Mouse (Mus musculus) heart, embryonic 10.5 days (tissue): Measurements from ENCODE around the gene Smad9. TPM values are rescaled to one million over a fixed set of nuclear protein-coding genes. Genes with fewer than 3 reads are reported as not detected.

ENCODE experiments used
- DNase-seq: peaks from one replicate; pipeline ENCODE4 v3.0.0-alpha.2; 2017; ENCODE audit warnings: low spot score
- H3K27ac ChIP-seq: fragments of 300-500 bp; sonication (generic); 2 replicates; pipeline ENCODE4 v1.5.1; 2016; ENCODE audit warnings: mild to moderate bottlenecking
- H3K27me3 ChIP-seq: fragments of 300-500 bp; sonication (generic); 2 replicates; pipeline ENCODE4 v1.6.1; 2016; ENCODE audit warnings: mild to moderate bottlenecking; ENCODE audit not compliant: poor library complexity, insufficient read depth, severe bottlenecking
- H3K36me3 ChIP-seq: fragments of 300-500 bp; sonication (generic); 2 replicates; pipeline ENCODE4 v1.6.1; 2016; ENCODE audit warnings: mild to moderate bottlenecking, moderate library complexity
- H3K4me1 ChIP-seq: fragments of 300-500 bp; sonication (generic); 2 replicates; pipeline ENCODE4 v1.6.1; 2016; ENCODE audit warnings: mild to moderate bottlenecking
- H3K4me3 ChIP-seq: fragments of 300-500 bp; sonication (generic); 2 replicates; pipeline ENCODE4 v1.5.1; 2016; ENCODE audit warnings: mild to moderate bottlenecking, moderate library complexity
- H3K9me3 ChIP-seq: fragments of 300-500 bp; sonication (generic); 2 replicates; pipeline ENCODE4 v1.6.1; 2016; ENCODE audit warnings: mild to moderate bottlenecking, moderate library complexity
- WGBS: fragments of 180-500 bp; shearing (Covaris S2); methylation state at CpG from one replicate; pipeline ENCODE4 v1.1.7; 2016; 5-methylcytosine and 5-hydroxymethylcytosine counted together
- polyA plus RNA-seq: library from polyadenylated mRNA; unstranded; fragments of >200 nt; fragmentation: Nextera tagmentation; extraction: Ambion mirVana; gene quantifications from 2 replicates; pipeline ENCODE4 v1.2.1, GENCODE M21; 2016

The Smad9 gene
- polyA plus RNA-seq, result 1.2 and 1.9 TPM in 2 replicates

GRCm38 (mm10) chr3:54755145-54756041, at the start of gene Smad9:
Smad9 (plus strand) TSS chr3:54755582.
- Histone ChIP-seq H3K27me3 (peaks cover 10% of the 10 kb centered on the region; the same call in 1 of the 2 replicates), H3K4me3 (peak within 1 kb of the TSS; percentile 74), H3K27ac (peak within 1 kb of the TSS; percentile 90), H3K4me1 (peaks cover 15% of the 10 kb centered on the region), H3K9me3 (no peaks in the 10 kb centered on the region), H3K36me3 (peaks cover 12% of the 10 kb centered on the region)
- under 1% methylated on average over 62 of the region's 66 CpGs for WGBS
- DNase-seq, result peak; percentile 81

DNA sequence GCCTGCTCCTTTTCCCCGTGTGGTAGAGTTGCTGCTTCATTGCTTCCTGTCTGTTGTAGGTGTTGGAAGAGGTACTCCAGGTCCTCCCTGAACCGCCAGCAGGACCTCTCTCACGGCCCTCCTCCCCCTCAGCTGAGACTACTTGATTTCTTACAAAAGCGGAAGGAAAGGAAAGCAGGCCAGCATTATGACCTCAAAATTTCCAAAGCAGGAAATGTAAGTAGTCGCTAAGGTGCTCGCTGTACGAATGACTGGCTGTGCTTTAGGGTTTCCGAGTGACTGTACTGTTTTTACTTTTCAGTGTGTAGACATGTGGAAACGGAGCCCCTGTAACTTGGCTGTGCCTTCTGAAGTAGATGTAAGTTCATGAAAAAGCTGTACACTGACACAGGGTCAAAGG, 46.4 kb upstream of the Smad9 start:
- Histone ChIP-seq H3K27me3 (no peaks in the 10 kb centered on the region), H3K4me1 (no peaks in the 10 kb centered on the region), H3K9me3 (no peaks in the 10 kb centered on the region), H3K27ac (no peak overlapping the region), H3K36me3 (peaks cover 91% of the 10 kb centered on the region), H3K4me3 (no peak overlapping the region)
- 78% methylated on average over 9 of the region's 9 CpGs for WGBS
- no peak for DNase-seq

DNA sequence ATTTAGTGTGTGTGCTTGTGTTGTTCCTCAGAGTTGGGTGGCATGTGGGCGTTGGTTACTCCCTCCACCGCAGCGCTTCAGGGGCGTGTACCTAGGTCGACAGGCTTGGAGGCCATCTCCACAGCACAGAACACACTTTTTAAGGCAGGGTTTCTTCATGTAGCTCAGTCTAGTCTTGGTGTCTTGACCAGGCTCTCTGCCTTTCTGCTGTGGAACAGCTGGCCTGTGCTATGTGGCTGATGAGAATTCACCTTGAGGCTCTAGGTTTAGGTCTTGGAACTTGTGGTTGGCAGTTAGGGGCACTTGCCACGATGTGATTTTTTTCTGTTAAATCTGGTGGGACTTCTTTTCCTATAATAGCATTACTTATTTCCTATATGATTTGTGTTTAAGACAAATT, 41.1 kb upstream of the Smad9 start, which contains the start of gene Gm21958:
Gene Gm21958, minus strand, starts transcription at position 101 of the 400 bp plus-strand sequence.
- WGBS, result 89% methylated on average over 6 of the region's 6 CpGs
- Histone ChIP-seq H3K4me3 (no peak within 1 kb of the TSS), H3K27ac (no peak within 1 kb of the TSS), H3K36me3 (peaks cover 94% of the 10 kb centered on the region), H3K27me3 (no peaks in the 10 kb centered on the region), H3K9me3 (no peaks in the 10 kb centered on the region), H3K4me1 (no peaks in the 10 kb centered on the region)
- DNase-seq, result no peak

- Histone ChIP-seq H3K27ac (no peak overlapping the region), H3K27me3 (no peaks in the 10 kb centered on the region), H3K4me1 (no peaks in the 10 kb centered on the region), H3K9me3 (no peaks in the 10 kb centered on the region), H3K36me3 (peaks cover 87% of the 10 kb centered on the region), H3K4me3 (no peak overlapping the region)
- DNase-seq, result no peak
- WGBS, result 93% methylated on average over 6 of the region's 6 CpGs
These were observed 39.9 kb upstream of the Smad9 start for GRCm38 (mm10) chr3:54715461-54715860.

DNA sequence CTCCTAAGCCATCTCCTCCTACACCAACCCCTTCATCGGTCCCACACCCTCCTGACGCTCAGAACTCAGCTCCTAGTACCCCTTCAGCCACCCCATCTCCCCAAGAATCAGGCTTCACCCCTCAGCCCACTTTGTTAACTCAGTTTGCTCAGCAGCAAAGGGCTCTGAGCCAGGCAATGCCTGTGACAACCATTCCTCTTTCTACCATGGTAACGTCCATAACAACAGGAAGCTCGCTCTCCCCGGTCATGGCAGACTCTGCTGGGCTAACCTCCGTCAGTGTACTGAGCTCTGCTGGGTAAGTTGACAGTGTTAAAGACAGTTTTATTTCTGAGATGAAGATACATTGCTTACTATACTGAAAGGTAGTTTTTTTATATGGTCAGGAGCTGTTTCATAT, 38.0 kb upstream of the Smad9 start:
- no peak overlapping the region for H3K4me3 ChIP-seq
- WGBS, result 85% methylated on average over 6 of the region's 6 CpGs
- H3K27me3 ChIP-seq, result no peaks in the 10 kb centered on the region
- DNase-seq, result no peak
- no peak overlapping the region for H3K27ac ChIP-seq
- H3K4me1 ChIP-seq, result no peaks in the 10 kb centered on the region
- peaks cover 87% of the 10 kb centered on the region for H3K36me3 ChIP-seq
- no peaks in the 10 kb centered on the region for H3K9me3 ChIP-seq

GRCm38 (mm10) chr3:54718947-54719346, 36.4 kb upstream of the Smad9 start:
- H3K36me3 ChIP-seq, result peaks cover 92% of the 10 kb centered on the region
- no peaks in the 10 kb centered on the region for H3K9me3 ChIP-seq
- H3K4me1 ChIP-seq, result no peaks in the 10 kb centered on the region
- H3K27me3 ChIP-seq, result no peaks in the 10 kb centered on the region
- no peak overlapping the region for H3K27ac ChIP-seq
- 67% methylated on average over 3 of the region's 3 CpGs for WGBS
- no peak overlapping the region for H3K4me3 ChIP-seq
- no peak for DNase-seq

DNA sequence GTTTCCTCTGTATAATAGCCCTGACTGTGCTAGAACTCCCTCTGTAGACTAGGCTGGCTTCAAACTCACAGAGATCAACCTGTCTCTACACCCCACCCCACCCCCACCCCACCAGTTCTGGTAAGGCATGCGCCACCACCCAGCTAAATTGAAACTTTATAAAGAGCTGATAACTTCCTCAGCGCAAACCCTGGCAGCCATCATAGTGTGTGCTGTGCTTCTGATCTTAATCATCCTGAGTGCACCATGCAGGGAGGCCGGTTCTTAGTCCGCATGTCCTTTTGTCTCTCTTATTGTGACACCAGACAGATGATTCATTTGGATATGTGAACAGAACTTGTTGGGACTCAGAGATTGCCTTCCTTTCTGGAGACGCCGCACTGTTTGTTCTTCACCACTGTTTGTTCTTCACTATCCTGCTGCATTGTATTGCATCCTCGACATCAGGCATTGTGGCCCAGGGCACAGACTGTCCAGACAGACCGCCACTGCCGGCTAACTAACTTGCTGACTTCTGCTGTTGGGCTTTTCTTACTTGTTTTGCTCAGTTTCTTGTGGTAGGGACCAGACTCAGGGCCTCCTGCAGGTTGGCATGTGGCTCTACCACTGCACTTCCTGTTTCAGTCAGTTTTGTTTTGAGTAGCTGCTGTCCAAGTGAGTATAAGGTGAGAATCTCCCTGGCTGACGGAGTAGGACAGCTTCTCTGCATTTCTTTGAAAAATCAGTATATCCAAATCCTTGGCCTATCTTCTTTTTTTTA, 31.5 kb upstream of the Smad9 start:
- H3K36me3 ChIP-seq, result peaks cover 77% of the 10 kb centered on the region
- H3K27me3 ChIP-seq, result no peaks in the 10 kb centered on the region
- H3K9me3 ChIP-seq, result no peaks in the 10 kb centered on the region
- no peak for DNase-seq
- WGBS, result 87% methylated on average over 10 of the region's 10 CpGs
- H3K4me1 ChIP-seq, result no peaks in the 10 kb centered on the region
- no peak overlapping the region for H3K4me3 ChIP-seq
- no peak overlapping the region for H3K27ac ChIP-seq

- 82% methylated on average over 2 of the region's 2 CpGs for WGBS
- Histone ChIP-seq H3K4me3 (no peak overlapping the region), H3K27me3 (no peaks in the 10 kb centered on the region), H3K36me3 (peaks cover 83% of the 10 kb centered on the region), H3K4me1 (no peaks in the 10 kb centered on the region), H3K9me3 (no peaks in the 10 kb centered on the region), H3K27ac (no peak overlapping the region)
- no peak for DNase-seq
These were observed 30.0 kb upstream of the Smad9 start for GRCm38 (mm10) chr3:54725344-54725743.

DNA sequence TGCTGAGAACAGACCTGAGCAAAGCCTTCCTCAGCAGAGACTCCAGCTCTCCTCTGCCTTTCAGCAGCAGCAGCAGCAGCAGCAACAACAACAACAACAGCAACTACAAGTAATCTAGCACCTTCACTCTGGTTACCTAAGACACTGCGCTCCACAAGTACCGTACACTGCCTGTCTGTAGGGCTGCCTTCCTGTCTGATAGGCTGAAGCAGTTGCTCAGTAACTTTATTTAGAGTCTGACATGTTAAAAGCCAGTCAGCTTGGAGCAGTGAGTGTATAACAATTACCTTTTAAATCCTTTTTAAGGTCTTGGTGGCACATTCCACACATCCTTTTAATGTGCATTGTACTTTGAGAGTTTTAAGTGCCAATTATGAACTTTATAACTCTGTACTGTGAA, 27.8 kb upstream of the Smad9 start:
- Histone ChIP-seq H3K36me3 (peaks cover 84% of the 10 kb centered on the region), H3K9me3 (no peaks in the 10 kb centered on the region)
- 95% methylated on average over 2 of the region's 2 CpGs for WGBS

GRCm38 (mm10) chr3:54728100-54728499, 27.3 kb upstream of the Smad9 start:
- H3K4me1 ChIP-seq, result no peaks in the 10 kb centered on the region
- no peaks in the 10 kb centered on the region for H3K9me3 ChIP-seq
- 87% methylated on average over 6 of the region's 6 CpGs for WGBS
- H3K36me3 ChIP-seq, result peaks cover 84% of the 10 kb centered on the region
- no peaks in the 10 kb centered on the region for H3K27me3 ChIP-seq
- H3K27ac ChIP-seq, result no peak overlapping the region
- DNase-seq, result no peak
- no peak overlapping the region for H3K4me3 ChIP-seq

More for the DNA sequence above, 27.8 kb upstream of the Smad9 start:
- Histone ChIP-seq H3K4me1 (no peaks in the 10 kb centered on the region), H3K27ac (no peak overlapping the region), H3K4me3 (no peak overlapping the region), H3K27me3 (no peaks in the 10 kb centered on the region)
- DNase-seq, result no peak

- H3K27me3 ChIP-seq, result no peaks in the 10 kb centered on the region
- H3K4me1 ChIP-seq, result no peaks in the 10 kb centered on the region
- no peak for DNase-seq
- H3K9me3 ChIP-seq, result no peaks in the 10 kb centered on the region
- no peak overlapping the region for H3K4me3 ChIP-seq
- WGBS, result 88% methylated on average over 8 of the region's 8 CpGs
- H3K27ac ChIP-seq, result no peak overlapping the region
- H3K36me3 ChIP-seq, result peaks cover 70% of the 10 kb centered on the region
These were observed 23.7 kb upstream of the Smad9 start for GRCm38 (mm10) chr3:54731626-54732150.

GRCm38 (mm10) chr3:54732371-54732770, 23.0 kb upstream of the Smad9 start:
- 71% methylated on average over 4 of the region's 4 CpGs for WGBS
- DNase-seq, result no peak
- Histone ChIP-seq H3K4me1 (no peaks in the 10 kb centered on the region), H3K27me3 (no peaks in the 10 kb centered on the region), H3K36me3 (peaks cover 63% of the 10 kb centered on the region), H3K27ac (no peak overlapping the region), H3K4me3 (no peak overlapping the region), H3K9me3 (no peaks in the 10 kb centered on the region)
